Mouse (Mus musculus) C2C12 (cell line): ENCODE measurements around the gene Ints13.
"Not testable (repeated sequence)": the region's sequence is repeated elsewhere in the genome, so short reads cannot be mapped to it uniquely, and the experiment has no call there.

Source experiments
- CEBPB ChIP-seq: IDR thresholded peaks from one replicate; pipeline ENCODE4 v1.6.1; 2011; ENCODE audit warnings: low read depth, mild to moderate bottlenecking, control low read depth, moderate library complexity
- CTCF ChIP-seq: IDR thresholded peaks from one replicate; pipeline ENCODE4 v1.5.1; 2011; ENCODE audit not compliant: control insufficient read depth, insufficient read depth, insufficient read length
- FOSL1 ChIP-seq: IDR thresholded peaks from one replicate; pipeline ENCODE4 v1.8.0; 2011; ENCODE audit warnings: mild to moderate bottlenecking, low read length; ENCODE audit not compliant: poor library complexity, insufficient read depth, severe bottlenecking
- MAX ChIP-seq: IDR thresholded peaks from one replicate; pipeline ENCODE4 v1.6.1; 2011; ENCODE audit warnings: mild to moderate bottlenecking, control low read depth
- MYOG ChIP-seq: IDR thresholded peaks from one replicate; pipeline ENCODE4 v1.6.1; 2011; ENCODE audit not compliant: control insufficient read depth, insufficient read length; ENCODE audit errors: extremely low read depth
- USF1 ChIP-seq: IDR thresholded peaks from one replicate; pipeline ENCODE4 v1.6.1; 2011; ENCODE audit warnings: low read depth, mild to moderate bottlenecking, control low read depth, moderate library complexity

GRCm38 (mm10) chr6:146562461-146562860, 15.2 kb downstream of the Ints13 start:
- TF ChIP-seq MAX, CTCF, CEBPB, USF1, MYOG, FOSL1: not testable (repeated sequence)
